Mouse (Mus musculus): ENCODE results near the gene Olfr372.

The Olfr372 gene

DNA sequence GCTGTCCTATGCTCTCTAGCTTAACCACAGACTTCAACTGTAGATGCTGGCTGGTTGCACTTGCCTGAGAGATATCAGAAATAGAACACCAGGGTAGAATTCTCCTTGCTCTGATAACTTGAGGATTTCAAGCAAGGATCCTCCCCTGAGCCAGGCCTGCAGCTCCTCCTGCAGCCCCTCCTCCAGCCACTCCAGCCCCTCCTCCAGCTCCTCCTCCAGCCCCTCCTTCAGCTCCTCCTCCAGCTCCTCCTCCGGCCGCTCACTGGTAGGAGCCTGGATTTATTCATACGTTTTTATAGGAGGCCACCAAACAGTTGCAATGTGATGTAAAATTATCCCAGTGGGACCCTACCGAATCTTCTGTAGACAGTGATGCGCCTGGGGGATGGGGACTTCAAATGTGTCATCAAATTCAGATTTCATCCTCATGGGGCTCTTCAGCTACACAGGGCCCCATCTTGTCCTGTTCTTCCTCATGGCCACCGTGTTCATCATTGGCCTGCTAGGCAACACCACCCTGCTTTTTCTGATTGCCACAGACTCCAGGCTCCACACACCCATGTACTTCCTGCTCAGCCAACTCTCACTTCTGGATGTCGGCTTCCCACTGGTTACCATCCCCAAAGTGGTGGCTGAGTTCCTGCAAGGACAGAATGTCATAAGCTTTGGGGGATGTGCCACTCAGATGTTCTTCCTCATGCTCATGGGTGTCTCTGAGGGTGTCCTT is 58.5 kb downstream of the Olfr372 start:
- peak; percentile 32 to 37 for DNase-seq (ENCODE audit: low spot score in 2 of 2)

DNA sequence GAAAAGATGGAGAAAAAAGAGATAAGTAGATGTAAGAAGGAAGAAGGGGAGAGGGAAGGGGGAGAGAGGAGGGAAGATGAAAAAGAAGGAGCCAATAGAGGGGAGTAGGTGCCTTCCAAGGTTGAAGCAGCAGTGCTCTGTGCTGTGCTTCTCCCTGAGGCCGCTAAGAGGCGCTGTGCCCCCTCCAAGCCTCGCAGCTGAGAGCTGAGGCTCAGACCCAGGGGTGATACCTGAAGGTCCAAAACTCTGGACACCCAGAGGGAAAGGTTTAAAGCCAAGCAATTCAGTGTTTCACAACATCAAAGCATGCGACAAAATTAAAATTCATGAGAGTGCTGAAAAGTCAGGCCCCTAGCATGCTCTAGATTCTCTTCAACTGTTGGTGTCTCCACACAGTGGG is 64.1 kb downstream of the Olfr372 start:
- no peak for DNase-seq (ENCODE audit: low spot score in 2 of 2)

DNA sequence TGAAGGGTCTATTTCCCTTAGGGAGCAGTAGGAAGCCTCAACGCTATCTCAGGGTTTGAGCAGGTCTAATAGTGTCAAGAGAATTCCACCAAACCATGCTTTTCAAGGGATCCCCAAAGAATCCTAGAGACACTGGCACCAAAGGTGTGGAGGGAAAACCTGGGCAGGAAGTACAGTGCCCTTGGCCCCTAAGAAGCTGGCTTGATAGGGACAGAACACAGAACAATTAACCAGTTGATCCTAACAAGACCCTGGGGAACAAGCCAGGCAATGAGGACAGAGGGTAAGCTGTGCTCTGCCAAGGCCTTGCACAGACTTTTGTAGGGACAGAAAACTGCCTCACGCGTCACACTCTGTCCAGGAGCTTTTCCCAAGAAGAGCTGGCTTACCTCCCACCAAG is 65.7 kb downstream of the Olfr372 start, which contains the start of gene Olfr374:
Gene Olfr374, plus strand, starts transcription at position 301 of the 400 bp plus-strand sequence.
- DNase-seq (ENCODE audit: low spot score in 2 of 2) = no peak

Data from spleen, postnatal 36 days (tissue).